Mouse (Mus musculus): ENCODE results near the gene Fam243.

Fam243 gene

GRCm38 (mm10) chr16:92321341-92321740 lies at the start of gene Fam243:
Fam243 (minus strand) TSS chr16:92321441.
- DNase-seq (ENCODE audit: low spot score in 2 of 2): no peak

DNA sequence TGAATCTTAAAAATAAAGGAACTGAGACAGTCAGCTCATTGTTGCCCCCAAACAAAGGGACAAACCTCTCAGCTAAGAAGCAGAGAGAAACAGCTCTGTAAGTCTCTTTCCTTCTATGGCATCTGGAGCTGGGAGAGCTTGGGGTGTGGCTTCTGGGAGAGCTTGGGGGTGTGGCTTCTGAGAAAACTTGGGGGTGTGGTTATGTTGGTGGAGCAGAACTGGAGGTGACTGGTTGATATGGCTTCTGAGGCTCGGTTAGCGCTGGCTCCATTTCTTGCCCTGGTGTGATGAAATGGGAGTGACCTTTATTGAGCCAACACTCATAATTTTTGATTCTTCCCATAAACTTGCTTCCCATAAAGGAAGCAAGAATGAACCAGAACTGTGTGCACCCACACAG lies 48.0 kb upstream of the Fam243 start:
- no peak for DNase-seq (ENCODE audit: low spot score in 2 of 2)

DNA sequence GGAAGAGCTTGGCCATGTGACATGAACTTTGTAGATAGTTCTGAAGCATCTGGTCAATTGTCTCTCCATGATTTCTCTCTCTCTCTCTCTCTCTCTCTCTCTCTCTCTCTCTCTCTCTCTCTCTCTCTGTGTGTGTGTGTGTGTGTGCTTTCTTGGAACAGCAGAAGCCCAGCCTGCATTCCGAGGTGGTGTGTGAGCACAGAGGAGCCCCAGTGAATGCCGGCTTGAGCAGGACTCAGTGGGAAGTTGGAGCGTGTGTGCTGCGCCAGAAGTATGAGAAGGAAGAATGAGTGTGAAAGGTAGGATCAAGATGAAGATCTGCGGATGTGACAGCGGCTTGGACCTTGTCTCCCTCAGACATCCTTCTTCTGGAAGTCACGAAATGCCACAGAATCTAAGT lies 44.2 kb upstream of the Fam243 start:
- DNase-seq (ENCODE audit: low spot score in 2 of 2): no peak

GRCm38 (mm10) chr16:92360711-92361110 lies 39.5 kb upstream of the Fam243 start:
- DNase-seq (ENCODE audit: low spot score in 2 of 2): no peak

- DNase-seq (ENCODE audit: low spot score in 2 of 2): no peak
Measured at GRCm38 (mm10) chr16:92359229-92359628, 38.0 kb upstream of the Fam243 start, which contains the start of gene Kcne1. Kcne1 (minus strand) TSS chr16:92359468.

DNA sequence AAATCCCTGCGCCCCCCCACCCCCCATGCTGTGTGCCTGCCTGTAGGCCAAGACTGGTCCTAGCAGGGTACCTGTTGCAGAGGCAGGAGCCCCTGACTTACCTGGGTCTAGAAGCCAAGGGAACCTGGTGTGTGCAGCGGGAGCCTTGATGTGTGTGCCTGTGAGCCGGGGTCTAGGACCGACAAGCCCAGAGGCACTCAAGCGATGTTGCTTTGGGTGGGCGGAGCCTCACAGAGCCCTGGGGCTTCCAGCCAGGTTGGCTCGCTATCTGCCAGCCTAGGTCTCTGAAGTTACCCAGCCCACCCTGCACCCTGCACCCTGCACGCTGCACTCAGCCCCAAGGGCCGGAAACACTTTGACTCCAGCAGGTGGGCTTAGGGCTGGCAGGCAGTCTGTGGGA lies 37.5 kb upstream of the Fam243 start:
- DNase-seq (ENCODE audit: low spot score in 2 of 2): no peak

DNA sequence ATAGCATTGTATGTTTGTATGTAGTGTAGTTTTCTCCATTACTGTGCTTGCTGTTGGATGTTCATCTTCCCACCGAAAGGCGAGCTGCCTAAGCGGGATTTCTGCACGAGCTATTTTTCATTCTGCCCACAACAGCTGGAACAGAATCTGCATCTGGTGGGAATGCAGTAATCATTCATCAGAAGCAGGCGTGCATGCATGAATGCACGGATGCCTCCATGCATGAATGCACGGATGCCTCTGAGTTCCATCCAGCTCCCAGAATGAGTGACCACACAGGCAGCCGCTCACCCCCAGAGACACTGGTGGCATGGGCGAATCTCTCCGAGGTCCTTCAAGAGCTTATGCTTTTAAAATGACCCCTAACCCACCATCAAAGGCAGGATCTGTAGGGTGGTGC lies 36.3 kb upstream of the Fam243 start:
- DNase-seq (ENCODE audit: low spot score in 2 of 2): no peak

DNA sequence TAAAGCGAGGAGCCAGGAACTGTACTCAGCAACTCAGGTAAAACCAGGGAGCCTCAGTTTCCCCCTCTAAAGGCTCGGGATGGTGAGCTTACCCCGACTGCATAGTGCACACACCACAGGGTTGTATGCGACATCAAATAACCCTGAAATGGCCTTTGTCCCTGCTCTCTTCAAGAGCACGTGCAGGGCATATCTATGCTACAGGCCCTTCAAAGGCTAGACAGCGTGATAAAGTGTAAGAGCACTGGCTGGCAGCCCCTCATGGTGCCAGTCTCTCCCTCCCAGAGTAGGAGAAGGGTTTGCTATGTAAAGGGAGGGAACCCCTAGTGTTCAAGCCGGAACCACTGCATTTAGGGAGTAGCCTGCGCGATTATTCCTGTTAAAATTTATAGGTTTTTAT lies 35.8 kb upstream of the Fam243 start:
- no peak for DNase-seq (ENCODE audit: low spot score in 2 of 2)

GRCm38 (mm10) chr16:92355982-92356381 lies 34.7 kb upstream of the Fam243 start:
- DNase-seq (ENCODE audit: low spot score in 2 of 2): no peak

DNA sequence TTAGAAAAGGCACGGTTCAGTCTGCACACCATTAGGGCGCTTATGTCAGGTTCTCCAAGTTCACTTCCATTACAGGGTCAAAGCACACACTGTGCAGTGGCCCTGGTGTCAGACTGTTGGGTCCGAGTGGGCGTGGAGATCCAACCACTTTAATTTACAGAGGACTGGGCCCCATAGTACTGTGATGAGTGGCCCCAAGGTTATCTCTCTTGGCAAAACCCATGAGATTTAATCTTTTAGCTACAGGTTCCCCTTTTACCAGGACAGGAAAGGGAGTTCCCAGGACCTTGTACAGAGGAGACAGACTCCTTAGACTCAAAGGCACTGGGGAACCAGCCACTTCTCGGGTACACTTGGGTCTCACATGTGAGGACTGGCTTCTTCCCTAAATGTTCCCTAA lies 34.1 kb upstream of the Fam243 start:
- DNase-seq (ENCODE audit: low spot score in 2 of 2): no peak

DNA sequence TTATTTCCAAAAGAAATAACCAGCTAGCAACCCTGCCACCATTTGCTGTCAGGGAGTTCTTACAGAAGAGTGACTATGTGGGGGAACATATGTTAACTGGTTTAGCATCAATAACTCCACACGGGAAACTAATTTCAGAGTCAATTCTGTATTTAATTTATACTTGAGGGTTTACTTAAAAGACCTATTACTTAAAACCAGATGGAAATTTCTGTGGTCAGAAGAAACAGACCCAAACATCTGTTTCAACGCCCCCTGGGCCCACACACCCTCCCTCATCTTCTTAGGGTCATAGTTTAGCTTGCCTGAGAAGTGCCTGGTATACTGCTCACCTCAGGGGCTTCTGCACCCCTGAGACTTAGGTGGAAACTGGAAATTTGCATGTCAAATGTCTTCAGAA lies 32.7 kb upstream of the Fam243 start:
- DNase-seq (ENCODE audit: low spot score in 2 of 2): no peak

GRCm38 (mm10) chr16:92353295-92353694 lies 32.1 kb upstream of the Fam243 start:
- no peak for DNase-seq (ENCODE audit: low spot score in 2 of 2)

- no peak for DNase-seq (ENCODE audit: low spot score in 2 of 2)
Measured at GRCm38 (mm10) chr16:92348941-92349340, 27.7 kb upstream of the Fam243 start.

- DNase-seq (ENCODE audit: low spot score in 2 of 2): no peak
Measured at GRCm38 (mm10) chr16:92346297-92346916, 25.2 kb upstream of the Fam243 start.

DNA sequence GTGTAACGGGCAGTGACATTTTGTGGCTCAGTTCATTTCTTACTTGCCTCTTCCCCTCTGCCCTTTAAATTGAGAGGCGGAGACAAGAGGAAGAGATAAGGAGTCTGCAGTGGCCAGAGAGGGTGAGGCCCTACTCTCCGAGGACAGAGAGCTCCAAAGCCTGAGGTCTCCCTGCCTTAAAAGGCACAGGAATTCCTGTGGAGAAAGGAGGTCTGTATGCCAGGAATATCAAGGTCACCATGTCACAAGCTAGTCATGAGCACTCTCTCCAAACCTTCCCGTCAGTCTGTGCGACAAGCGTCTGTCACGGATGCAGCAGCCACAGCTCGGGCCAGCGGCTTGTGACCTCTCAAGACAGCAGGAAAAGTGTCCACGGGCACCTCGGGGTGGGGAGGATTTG lies 23.9 kb upstream of the Fam243 start:
- DNase-seq (ENCODE audit: low spot score in 2 of 2): no peak

DNA sequence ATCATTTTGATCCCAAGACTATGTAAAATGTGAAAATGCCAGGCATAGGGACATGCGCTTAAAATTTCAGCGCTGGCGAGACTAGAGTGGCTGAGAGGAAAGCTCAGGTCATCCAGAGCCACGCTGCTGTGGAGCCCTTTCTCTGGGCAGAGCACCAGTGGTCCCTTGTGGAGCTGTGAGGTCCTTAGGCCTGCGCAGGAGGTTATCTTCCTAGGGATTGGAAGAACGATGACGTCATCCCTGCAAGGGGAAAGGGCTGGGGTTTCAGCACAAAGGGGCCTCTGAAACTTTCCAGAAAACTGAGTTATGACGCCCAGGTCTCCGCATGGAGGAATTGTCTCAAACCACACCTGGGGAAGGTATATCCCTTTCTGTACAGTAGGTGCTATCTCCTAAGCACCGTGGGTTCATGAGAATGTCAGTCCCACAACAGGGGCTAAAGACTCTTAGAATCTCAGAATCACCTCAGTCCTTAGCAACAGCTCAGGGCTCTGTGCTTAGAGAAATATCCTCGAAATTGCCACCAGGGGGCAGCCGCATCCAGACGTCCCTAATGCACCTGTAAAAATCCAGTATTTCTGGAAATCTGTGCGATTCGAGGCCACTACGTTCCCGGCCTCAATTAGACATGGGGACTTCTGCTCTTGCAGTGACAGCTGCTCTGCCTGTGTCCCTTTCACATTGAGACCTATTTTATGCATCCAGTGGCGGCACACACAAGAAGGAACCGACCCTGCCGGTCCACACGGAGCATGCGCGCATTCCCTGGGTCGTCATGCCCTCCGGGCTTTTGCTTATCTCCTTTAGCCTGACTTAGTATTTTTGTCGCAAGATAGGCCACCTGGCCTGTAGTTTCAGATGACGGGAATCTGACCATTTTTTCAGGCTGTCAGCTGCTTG lies 19.6 kb upstream of the Fam243 start:
- peak; percentile 26 to 69 for DNase-seq (ENCODE audit: low spot score in 2 of 2)

DNA sequence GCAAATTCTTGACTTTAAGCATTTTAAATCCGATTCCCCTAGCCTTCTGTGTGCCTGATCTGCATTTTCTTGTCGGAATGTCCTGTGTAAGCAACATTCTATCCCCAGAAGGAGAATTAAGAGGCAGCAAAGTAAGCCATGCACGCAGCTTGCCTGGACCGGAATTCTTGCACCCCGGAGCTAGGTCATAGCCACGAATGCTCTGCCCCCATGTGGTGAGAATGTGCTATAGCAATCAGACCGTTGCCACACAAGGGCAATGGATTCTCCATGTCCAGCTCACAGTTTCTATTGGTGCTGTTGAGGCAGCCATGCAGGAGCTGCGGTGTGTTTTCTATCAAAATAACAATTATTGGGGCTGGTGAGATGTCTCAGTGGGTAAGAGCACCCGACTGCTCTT lies 15.0 kb upstream of the Fam243 start:
- peak; percentile 24 to 65 for DNase-seq (ENCODE audit: low spot score in 2 of 2)

DNA sequence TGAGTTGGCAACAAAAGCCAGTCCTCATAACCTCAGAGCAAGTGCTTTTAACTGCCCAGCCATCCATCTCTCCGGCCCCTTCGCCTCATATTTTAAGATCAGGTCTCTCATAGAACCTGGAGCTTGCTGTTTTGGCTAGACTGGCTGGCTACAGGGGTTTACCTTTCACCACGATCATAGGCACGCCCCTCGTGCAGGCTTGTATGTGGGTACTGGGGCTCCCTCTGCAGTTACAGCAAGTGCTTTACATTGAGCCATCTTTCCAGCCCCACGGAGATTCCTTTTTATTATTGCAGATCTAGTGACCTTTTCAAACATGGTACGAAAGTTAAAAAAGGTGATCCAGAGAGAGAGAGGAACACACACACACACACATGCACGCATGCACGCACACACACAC lies 13.4 kb upstream of the Fam243 start:
- no peak for DNase-seq (ENCODE audit: low spot score in 2 of 2)

DNA sequence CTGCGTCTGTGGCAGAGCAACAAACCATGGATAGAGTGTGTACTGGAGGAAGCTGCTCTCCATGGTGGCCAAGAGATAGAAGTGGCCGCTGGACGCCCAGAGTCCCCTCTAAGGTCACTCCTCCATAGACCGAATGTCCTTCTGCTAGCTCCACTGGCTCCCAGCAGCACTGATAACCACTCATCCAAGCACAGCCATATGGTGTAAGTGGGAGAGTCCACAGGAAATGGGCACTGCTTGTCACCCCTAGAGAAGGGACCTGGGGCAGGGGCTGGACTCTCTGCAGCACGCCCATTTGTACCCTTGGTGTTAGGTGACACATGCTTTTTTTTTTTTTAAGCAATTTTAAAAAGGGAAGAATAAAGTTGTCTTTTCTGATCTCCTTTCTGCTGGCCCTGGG lies 9.7 kb upstream of the Fam243 start:
- no peak for DNase-seq (ENCODE audit: low spot score in 2 of 2)

GRCm38 (mm10) chr16:92327911-92328310 lies 6.7 kb upstream of the Fam243 start:
- no peak for DNase-seq (ENCODE audit: low spot score in 2 of 2)

DNA sequence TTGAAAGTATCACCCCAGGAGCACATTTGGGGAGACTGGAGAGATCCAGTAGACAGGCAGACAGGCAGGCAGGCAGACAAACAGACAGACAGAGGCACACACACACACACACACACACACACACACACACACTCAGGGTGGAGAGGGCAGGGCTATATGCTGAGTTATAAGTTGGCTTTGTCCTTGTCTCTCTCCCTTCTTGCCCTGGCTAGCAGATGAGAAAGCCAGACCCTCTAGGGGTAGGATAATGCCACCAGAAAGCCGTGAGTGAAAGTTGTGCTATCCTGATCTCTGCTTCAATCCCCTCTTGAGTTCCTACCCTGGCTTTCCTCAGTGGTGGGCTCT lies 3.8 kb upstream of the Fam243 start:
- DNase-seq (ENCODE audit: low spot score in 2 of 2): no peak

DNA sequence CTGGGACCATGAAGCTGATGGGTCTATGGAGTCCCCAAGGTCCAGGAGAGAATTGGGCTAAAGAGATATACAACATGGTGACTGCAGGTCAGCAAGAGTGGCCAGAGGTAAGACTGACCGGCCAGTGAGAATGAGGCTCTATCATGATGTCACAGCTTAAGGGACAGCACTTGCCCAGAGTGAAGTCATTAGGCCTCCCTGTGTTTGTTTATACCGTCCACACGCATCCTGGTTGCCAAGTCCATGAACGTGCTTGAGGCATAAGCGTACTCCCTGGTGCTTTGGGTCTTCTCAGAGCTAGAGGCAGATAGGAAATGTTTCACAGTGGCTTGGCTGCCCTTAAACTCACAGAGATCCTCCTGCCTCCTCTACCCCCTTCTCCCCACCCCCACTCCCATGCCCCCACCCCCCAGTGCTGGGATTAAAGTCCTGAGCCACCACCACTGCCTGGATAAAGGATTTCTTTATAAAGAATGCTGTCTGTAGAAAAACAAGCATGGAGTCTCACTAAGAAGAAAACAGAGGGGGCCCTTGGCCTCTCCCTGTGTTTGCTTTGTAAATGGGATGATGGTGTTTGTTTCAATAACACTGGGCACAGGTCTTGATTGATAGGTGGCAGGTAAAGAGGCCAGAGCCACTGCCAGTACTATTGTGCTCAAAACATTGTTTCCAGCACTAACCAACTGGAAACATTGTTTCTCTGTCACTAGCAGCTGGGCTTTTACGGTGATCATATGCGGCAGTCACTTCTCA lies 3.2 kb upstream of the Fam243 start:
- DNase-seq (ENCODE audit: low spot score in 2 of 2): no peak

DNA sequence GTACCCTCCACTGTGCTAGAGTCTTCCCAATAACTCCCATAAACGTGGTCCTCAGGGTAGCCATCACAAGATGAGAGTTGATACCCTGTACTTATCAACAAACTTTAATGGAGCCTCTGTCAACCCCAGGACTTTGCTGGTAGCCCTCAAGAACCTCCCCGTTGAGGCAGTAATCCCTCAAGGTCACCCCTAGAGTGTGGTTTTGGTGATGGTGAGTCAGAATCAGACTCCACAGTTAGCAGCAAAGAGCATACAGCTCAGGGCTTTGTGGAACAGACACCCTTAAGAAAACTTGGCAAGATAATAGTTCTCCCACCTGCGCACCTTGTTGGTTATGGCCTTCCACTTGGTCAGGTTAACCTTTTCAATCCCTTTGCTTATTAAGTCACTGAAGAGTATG lies 880 bp downstream of the Fam243 start:
- DNase-seq (ENCODE audit: low spot score in 2 of 2): no peak

All from spleen, postnatal 10 days (tissue).